Mouse (Mus musculus) limb, embryonic 14.5 days (tissue): ENCODE data around the gene Ppm1h. TPM values are rescaled to one million over a fixed set of nuclear protein-coding genes. Genes with fewer than 3 reads are reported as not detected.

ENCODE experiments used
- ATAC-seq: fragments of 200-750 bp; cut with Nextera tagmentation; 2 replicates; pipeline ENCODE4 v1.8.0; 2017; ENCODE audit warnings: low read depth, moderate number of reproducible peaks, moderate TSS enrichment; ENCODE audit not compliant: low FRiP score
- DNase-seq: peaks from one replicate; pipeline ENCODE4 v3.0.0-alpha.2; 2015; ENCODE audit warnings: low spot score
- H3K27ac ChIP-seq: fragments of 300-500 bp; sonication (generic); replicated peaks from 2 replicates; pipeline ENCODE4 v1.5.1; 2014; ENCODE audit warnings: low read depth, mild to moderate bottlenecking, low read length, moderate library complexity, mixed read lengths
- H3K27me3 ChIP-seq: fragments of 300-500 bp; sonication (generic); 2 replicates; pipeline ENCODE4 v1.6.1; 2014; ENCODE audit warnings: low read length, mixed read lengths; ENCODE audit not compliant: control insufficient read depth, insufficient read depth
- H3K36me3 ChIP-seq: fragments of 300-500 bp; sonication (generic); 2 replicates; pipeline ENCODE4 v1.6.1; 2014; ENCODE audit warnings: mild to moderate bottlenecking, low read length, moderate library complexity, mixed read lengths; ENCODE audit not compliant: control insufficient read depth, insufficient read depth
- H3K4me1 ChIP-seq: fragments of 300-500 bp; sonication (generic); 2 replicates; pipeline ENCODE4 v1.6.1; 2014; ENCODE audit warnings: antibody characterized with exemption, low read length, mixed read lengths; ENCODE audit not compliant: control insufficient read depth, insufficient read depth
- H3K4me2 ChIP-seq: fragments of 300-500 bp; sonication (generic); replicated peaks from 2 replicates; pipeline ENCODE4 v1.6.1; 2014; ENCODE audit warnings: low read depth, mild to moderate bottlenecking, low read length, moderate library complexity; ENCODE audit not compliant: severe bottlenecking
- H3K4me3 ChIP-seq: fragments of 300-500 bp; sonication (generic); replicated peaks from 2 replicates; pipeline ENCODE4 v1.5.1; 2014; ENCODE audit warnings: low read length
- H3K9ac ChIP-seq: fragments of 300-500 bp; sonication (generic); 2 replicates; pipeline ENCODE4 v1.6.1; 2014; ENCODE audit warnings: mild to moderate bottlenecking, low read depth, low read length, moderate library complexity; ENCODE audit not compliant: severe bottlenecking
- H3K9me3 ChIP-seq: fragments of 300-500 bp; sonication (generic); 2 replicates; pipeline ENCODE4 v1.6.1; 2016; ENCODE audit warnings: low read length; ENCODE audit not compliant: control insufficient read depth
- POLR2A ChIP-seq: fragments of 200-500 bp; IDR thresholded peaks from 2 replicates; pipeline ENCODE4 v1.8.0; 2012; ENCODE audit warnings: inconsistent platforms, mild to moderate bottlenecking, moderate library complexity, borderline replicate concordance; ENCODE audit not compliant: insufficient read depth, insufficient read length; ENCODE audit errors: extremely low read depth
- WGBS: fragments of 180-500 bp; shearing (Covaris S2); extraction: QIAGEN DNeasy Blood & Tissue Kit; methylation state at CpG from one replicate; pipeline ENCODE4 v1.1.7; 2014; 5-methylcytosine and 5-hydroxymethylcytosine counted together
- polyA plus RNA-seq, 2 experiments: library from polyadenylated mRNA; depleted of rRNA in 1 of 2; stranded (reverse) in 1 of 2; unstranded in 1 of 2; fragments of >200 nt; fragmentation: Nextera tagmentation in 1 of 2; extraction: Ambion mirVana in 1 of 2; gene quantifications; 2 replicates each; pipeline versions ENCODE4 v1.2.1 to v1.2.3; 2012 to 2014

The Ppm1h gene
- polyA plus RNA-seq, 2 experiments: 2.2 to 3.4 TPM

GRCm38 (mm10) chr10:122857155-122857554, 178.6 kb downstream of the Ppm1h start:
- Histone ChIP-seq H3K9me3 (no peaks in the 10 kb centered on the region), H3K9ac (no peak overlapping the region), H3K4me3 (no peak overlapping the region), H3K4me2 (no peak overlapping the region), H3K4me1 (peaks cover 9% of the 10 kb centered on the region), H3K36me3 (no peaks in the 10 kb centered on the region), H3K27me3 (no peaks in the 10 kb centered on the region), H3K27ac (no peak overlapping the region)
- DNase-seq (no peak), ATAC-seq (no peak)
- TF ChIP-seq POLR2A: no peak
- 85% methylated on average over 15 of the region's 15 CpGs for WGBS

GRCm38 (mm10) chr10:122858904-122859641, 180.5 kb downstream of the Ppm1h start:
- no peaks in the 10 kb centered on the region for H3K36me3 ChIP-seq
- no peaks in the 10 kb centered on the region for H3K27me3 ChIP-seq
- H3K9me3 ChIP-seq: no peaks in the 10 kb centered on the region
- no peak overlapping the region for H3K4me3 ChIP-seq
- WGBS: 91% methylated on average over 8 of the region's 8 CpGs
- H3K4me1 ChIP-seq: peaks cover 16% of the 10 kb centered on the region
- no peak overlapping the region for H3K27ac ChIP-seq
- no peak overlapping the region for H3K9ac ChIP-seq
- H3K4me2 ChIP-seq: no peak overlapping the region
- DNase-seq (no peak), ATAC-seq (no peak)
- no peak for TF ChIP-seq POLR2A

GRCm38 (mm10) chr10:122859642-122859997, 181.1 kb downstream of the Ppm1h start:
- 82% methylated on average over 8 of the region's 8 CpGs for WGBS
- ATAC-seq: no peak

GRCm38 (mm10) chr10:122860076-122860475, 181.5 kb downstream of the Ppm1h start:
- Histone ChIP-seq H3K9me3 (no peaks in the 10 kb centered on the region), H3K4me3 (no peak overlapping the region), H3K4me2 (no peak overlapping the region), H3K36me3 (no peaks in the 10 kb centered on the region), H3K27ac (no peak overlapping the region), H3K9ac (no peak overlapping the region), H3K4me1 (peaks cover 16% of the 10 kb centered on the region), H3K27me3 (no peaks in the 10 kb centered on the region)
- no peak for TF ChIP-seq POLR2A
- ATAC-seq: no peak
- DNase-seq: no peak
- 63% methylated on average over 7 of the region's 7 CpGs for WGBS

More at GRCm38 (mm10) chr10:122859642-122859997, 181.1 kb downstream of the Ppm1h start:
- H3K27me3 ChIP-seq: no peaks in the 10 kb centered on the region
- peaks cover 16% of the 10 kb centered on the region for H3K4me1 ChIP-seq
- H3K4me3 ChIP-seq: no peak overlapping the region
- no peaks in the 10 kb centered on the region for H3K9me3 ChIP-seq
- DNase-seq: no peak
- H3K36me3 ChIP-seq: no peaks in the 10 kb centered on the region
- no peak for TF ChIP-seq POLR2A
- no peak overlapping the region for H3K4me2 ChIP-seq
- H3K27ac ChIP-seq: no peak overlapping the region
- H3K9ac ChIP-seq: no peak overlapping the region

GRCm38 (mm10) chr10:122861696-122862385, 183.3 kb downstream of the Ppm1h start:
- Histone ChIP-seq H3K9me3 (no peaks in the 10 kb centered on the region), H3K36me3 (no peaks in the 10 kb centered on the region), H3K4me1 (peaks cover 7% of the 10 kb centered on the region; the same call in 1 of the 2 replicates), H3K27me3 (no peaks in the 10 kb centered on the region), H3K9ac (no peak overlapping the region), H3K4me3 (no peak overlapping the region), H3K27ac (no peak overlapping the region), H3K4me2 (no peak overlapping the region)
- DNase-seq: no peak
- WGBS: 65% methylated on average over 18 of the region's 18 CpGs
- no peak for ATAC-seq
- TF ChIP-seq POLR2A: no peak
